Mouse (Mus musculus) intestine, embryonic 16.5 days (tissue): ENCODE results near the gene Cdc26. TPM values are rescaled to one million over a fixed set of nuclear protein-coding genes. Genes with fewer than 3 reads are reported as not detected.

Experiments used
- ATAC-seq: fragments of 200-750 bp; cut with Nextera tagmentation; 2 replicates; pipeline ENCODE4 v1.8.0; 2017; ENCODE audit warnings: moderate TSS enrichment, moderate library complexity
- H3K27ac ChIP-seq: fragments of 300-500 bp; sonication (generic); 2 replicates; pipeline ENCODE4 v1.5.1; 2014; ENCODE audit warnings: mild to moderate bottlenecking, low read length
- H3K27me3 ChIP-seq: fragments of 300-500 bp; sonication (generic); replicated peaks from 2 replicates; pipeline ENCODE4 v1.6.1; 2014; ENCODE audit warnings: low read length, control low read depth, mixed read lengths; ENCODE audit not compliant: control insufficient read depth, insufficient read depth
- H3K36me3 ChIP-seq: fragments of 300-500 bp; sonication (generic); 2 replicates; pipeline ENCODE4 v1.6.1; 2014; ENCODE audit warnings: low read length, control low read depth; ENCODE audit not compliant: control insufficient read depth, insufficient read depth
- H3K4me1 ChIP-seq: fragments of 300-500 bp; sonication (generic); 2 replicates; pipeline ENCODE4 v1.6.1; 2014; ENCODE audit warnings: low read length, control low read depth, mixed read lengths; ENCODE audit not compliant: control insufficient read depth, insufficient read depth
- H3K4me2 ChIP-seq: fragments of 300-500 bp; sonication (generic); 2 replicates; pipeline ENCODE4 v1.6.1; 2014; ENCODE audit warnings: low read depth, low read length, control low read depth
- H3K4me3 ChIP-seq: fragments of 300-500 bp; sonication (generic); 2 replicates; pipeline ENCODE4 v1.5.1; 2014; ENCODE audit warnings: mild to moderate bottlenecking, low read length
- H3K9ac ChIP-seq: fragments of 300-500 bp; sonication (generic); 2 replicates; pipeline ENCODE4 v1.6.1; 2014; ENCODE audit warnings: low read depth, low read length
- H3K9me3 ChIP-seq: fragments of 300-500 bp; sonication (generic); 2 replicates; pipeline ENCODE4 v1.6.1; 2016; ENCODE audit warnings: low read length, control low read depth; ENCODE audit not compliant: control insufficient read depth
- WGBS: fragments of 180-500 bp; shearing (Covaris S2); extraction: QIAGEN DNeasy Blood & Tissue Kit; methylation state at CpG from one replicate; pipeline ENCODE4 v1.1.7; 2014; 5-methylcytosine and 5-hydroxymethylcytosine counted together
- polyA plus RNA-seq: library from polyadenylated mRNA; unstranded; fragments of >200 nt; fragmentation: Nextera tagmentation; extraction: Ambion mirVana; gene quantifications from 2 replicates; pipeline ENCODE4 v1.2.1, GENCODE M21; 2015

Gene Cdc26
- polyA plus RNA-seq, 1 experiment from 2014 or later, result 122 TPM

DNA sequence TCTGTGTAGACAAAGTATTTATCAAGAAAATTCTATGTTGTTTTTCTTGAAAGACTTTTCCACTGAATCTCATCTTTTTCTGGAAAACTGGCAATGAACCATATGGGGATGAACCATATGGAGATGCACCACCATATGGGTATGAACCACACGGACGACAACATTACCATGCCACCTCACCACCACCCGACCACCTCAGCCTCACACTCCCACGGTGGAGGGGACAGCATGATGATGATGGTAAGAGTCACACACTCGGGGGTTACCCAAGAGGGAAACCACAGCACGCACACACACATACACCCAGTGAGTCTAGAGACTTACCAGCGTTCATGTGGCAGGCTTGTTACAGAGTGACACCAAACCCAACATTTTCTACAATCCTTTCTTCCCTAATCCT, 23.0 kb downstream of the Cdc26 start:
- 94% methylated on average over 7 of the region's 7 CpGs for WGBS
- Histone ChIP-seq H3K4me2 (no peak overlapping the region), H3K27me3 (no peaks in the 10 kb centered on the region)

DNA sequence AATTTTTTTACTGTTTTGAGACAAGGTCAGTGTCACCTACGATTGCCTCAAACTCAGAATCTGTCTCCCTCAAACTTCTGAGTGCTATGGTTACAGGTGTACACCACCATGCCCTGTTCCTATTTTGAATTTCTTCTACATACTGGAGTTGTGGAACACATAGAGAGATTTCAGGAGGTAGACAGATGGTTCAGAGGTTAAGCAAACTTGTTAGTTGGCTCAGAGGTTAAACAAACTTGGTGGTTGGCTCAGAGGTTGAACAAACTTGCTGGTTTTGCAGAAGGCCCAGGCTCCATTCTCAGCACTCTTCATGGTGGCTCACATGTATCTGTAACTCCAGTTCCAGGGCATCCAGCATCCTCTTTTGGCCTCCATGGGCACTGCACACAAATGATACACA, 24.3 kb downstream of the Cdc26 start:
- H3K4me1 ChIP-seq, result peaks cover 8% of the 10 kb centered on the region
- no peak overlapping the region for H3K9ac ChIP-seq
- no peak overlapping the region for H3K4me2 ChIP-seq
- H3K27me3 ChIP-seq, result no peaks in the 10 kb centered on the region
- 71% methylated on average over 1 of the region's 1 CpGs for WGBS
- H3K27ac ChIP-seq, result peak overlapping the region; percentile 62
- no peaks in the 10 kb centered on the region for H3K9me3 ChIP-seq
- no peak for ATAC-seq
- 0 out of 2 replicates have a peak, but pooled peaks cover 6% of the 10 kb centered on the region for H3K36me3 ChIP-seq
- H3K4me3 ChIP-seq, result no peak overlapping the region

More for the DNA sequence above, 23.0 kb downstream of the Cdc26 start:
- Histone ChIP-seq H3K9ac (no peak overlapping the region), H3K27ac (no peak overlapping the region), H3K4me3 (no peak overlapping the region), H3K36me3 (0 out of 2 replicates have a peak, but pooled peaks cover 7% of the 10 kb centered on the region), H3K4me1 (peaks cover 8% of the 10 kb centered on the region; the same call in 1 of the 2 replicates), H3K9me3 (no peaks in the 10 kb centered on the region)
- ATAC-seq, result no peak

DNA sequence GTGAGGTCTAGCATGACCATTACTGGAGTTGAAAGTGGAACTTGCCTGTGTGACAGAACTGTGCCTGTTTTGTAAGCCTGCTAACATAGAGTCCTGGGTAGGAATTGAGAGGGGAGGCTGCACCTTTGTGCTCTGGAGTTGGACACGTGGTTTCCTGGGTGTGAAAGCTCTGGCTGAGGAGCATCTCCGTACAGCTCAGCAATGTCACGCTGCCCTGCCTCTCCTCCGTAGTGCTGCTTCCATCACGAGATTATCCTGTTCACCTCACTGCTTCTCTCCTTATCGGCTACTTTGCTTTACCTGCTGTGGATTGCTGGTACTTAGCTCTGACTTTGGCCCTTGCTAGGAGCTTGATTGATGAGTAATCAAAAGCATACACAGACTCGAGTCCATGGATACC, 24.7 kb downstream of the Cdc26 start:
- Histone ChIP-seq H3K27me3 (no peaks in the 10 kb centered on the region), H3K4me3 (no peak overlapping the region), H3K4me1 (peaks cover 8% of the 10 kb centered on the region), H3K4me2 (no peak overlapping the region), H3K36me3 (0 out of 2 replicates have a peak, but pooled peaks cover 4% of the 10 kb centered on the region), H3K27ac (peak overlapping the region; percentile 62), H3K9ac (no peak overlapping the region), H3K9me3 (no peaks in the 10 kb centered on the region)
- peak; percentile 73 for ATAC-seq
- 63% methylated on average over 7 of the region's 7 CpGs for WGBS

DNA sequence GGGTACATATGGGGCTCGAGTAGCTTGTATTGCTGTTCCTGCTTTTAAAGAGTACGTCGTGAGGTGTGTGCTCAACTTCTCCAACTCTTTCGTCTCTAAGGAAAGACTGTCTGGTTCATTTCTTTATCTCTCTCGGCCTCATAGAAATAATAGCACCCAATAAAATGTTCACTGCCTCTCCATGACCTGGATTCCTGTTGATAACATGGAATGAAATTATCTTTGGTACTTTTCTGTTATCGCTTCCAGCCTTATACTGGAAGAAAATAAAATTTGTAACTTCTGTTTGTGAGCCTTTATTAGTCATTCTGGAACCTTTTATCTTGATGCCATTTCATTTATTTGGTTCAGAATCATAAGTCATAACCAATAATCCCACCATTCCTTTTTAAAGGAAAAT, 25.2 kb downstream of the Cdc26 start:
- Histone ChIP-seq H3K9me3 (no peaks in the 10 kb centered on the region), H3K27ac (peak overlapping the region; percentile 73; the same call in 1 of the 2 replicates), H3K4me3 (no peak overlapping the region), H3K9ac (no peak overlapping the region), H3K4me1 (peaks cover 8% of the 10 kb centered on the region), H3K36me3 (no peaks in the 10 kb centered on the region), H3K4me2 (no peak overlapping the region), H3K27me3 (no peaks in the 10 kb centered on the region)
- 0 out of 2 replicates have a peak, but pooled peaks have one; percentile 14 for ATAC-seq
- 73% methylated on average over 6 of the region's 6 CpGs for WGBS

DNA sequence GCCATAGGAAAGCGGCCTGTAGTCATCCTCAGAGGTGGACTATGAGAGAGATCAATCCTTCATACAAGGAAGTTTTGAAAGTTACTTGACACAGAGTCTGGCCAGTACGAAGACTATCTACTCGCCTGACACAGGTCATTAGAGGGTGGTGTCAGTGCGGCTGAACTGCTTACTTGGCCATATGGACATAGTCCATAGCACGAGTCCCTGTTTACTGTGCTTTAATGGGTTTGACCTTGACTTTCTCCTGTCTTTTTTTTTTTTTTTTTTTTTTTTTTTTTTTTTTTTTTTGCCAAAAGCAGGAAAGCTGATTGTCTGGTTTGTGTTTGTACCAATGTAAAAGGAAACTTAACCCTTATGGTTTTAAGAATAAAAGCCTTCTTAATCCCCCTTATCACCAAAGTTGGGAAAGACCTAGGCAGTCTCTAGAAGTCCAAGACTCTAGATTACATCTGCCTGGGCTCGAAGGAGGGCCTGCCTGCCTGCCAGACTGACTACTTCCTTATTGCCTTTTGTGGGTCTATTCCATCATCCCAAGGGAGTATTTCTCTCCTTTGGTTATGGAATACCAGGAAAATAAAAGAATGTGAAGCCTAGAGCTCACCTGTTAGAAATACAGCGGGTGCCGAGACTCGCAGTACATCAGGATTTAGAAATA, 28.6 kb downstream of the Cdc26 start:
- WGBS, result 57% methylated on average over 9 of the region's 9 CpGs
- no peaks in the 10 kb centered on the region for H3K36me3 ChIP-seq
- no peaks in the 10 kb centered on the region for H3K9me3 ChIP-seq
- H3K27me3 ChIP-seq, result no peaks in the 10 kb centered on the region
- H3K27ac ChIP-seq, result peak overlapping the region; percentile 75; the same call in 1 of the 2 replicates
- no peak overlapping the region for H3K9ac ChIP-seq
- H3K4me1 ChIP-seq, result peaks cover 7% of the 10 kb centered on the region
- H3K4me3 ChIP-seq, result no peak overlapping the region
- no peak overlapping the region for H3K4me2 ChIP-seq
- peak; percentile 69 for ATAC-seq

DNA sequence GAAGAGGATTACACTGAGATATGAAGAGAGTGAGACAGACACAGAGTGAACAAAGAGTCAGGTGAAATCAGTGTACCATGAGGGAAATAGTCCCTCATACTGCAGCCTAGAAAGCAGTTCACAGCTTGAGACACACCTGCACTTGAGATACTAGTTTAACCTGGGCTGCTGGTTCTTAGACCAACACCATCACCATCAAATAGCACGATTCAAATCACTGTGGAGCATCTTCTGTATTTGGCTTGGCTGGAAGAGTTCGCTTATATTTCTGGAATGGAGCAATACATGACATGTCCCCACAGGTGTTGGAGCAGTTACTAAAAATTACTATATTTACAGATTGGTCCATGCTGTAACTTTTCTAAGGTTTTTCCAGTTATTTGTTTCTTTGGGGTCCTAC, 32.3 kb downstream of the Cdc26 start:
- Histone ChIP-seq H3K27me3 (no peaks in the 10 kb centered on the region), H3K9ac (no peak overlapping the region), H3K9me3 (no peaks in the 10 kb centered on the region), H3K4me1 (peaks cover 2% of the 10 kb centered on the region; the same call in 1 of the 2 replicates), H3K27ac (no peak overlapping the region), H3K4me2 (no peak overlapping the region), H3K36me3 (no peaks in the 10 kb centered on the region), H3K4me3 (no peak overlapping the region)
- no peak for ATAC-seq
- WGBS, result 81% methylated on average over 2 of the region's 2 CpGs

DNA sequence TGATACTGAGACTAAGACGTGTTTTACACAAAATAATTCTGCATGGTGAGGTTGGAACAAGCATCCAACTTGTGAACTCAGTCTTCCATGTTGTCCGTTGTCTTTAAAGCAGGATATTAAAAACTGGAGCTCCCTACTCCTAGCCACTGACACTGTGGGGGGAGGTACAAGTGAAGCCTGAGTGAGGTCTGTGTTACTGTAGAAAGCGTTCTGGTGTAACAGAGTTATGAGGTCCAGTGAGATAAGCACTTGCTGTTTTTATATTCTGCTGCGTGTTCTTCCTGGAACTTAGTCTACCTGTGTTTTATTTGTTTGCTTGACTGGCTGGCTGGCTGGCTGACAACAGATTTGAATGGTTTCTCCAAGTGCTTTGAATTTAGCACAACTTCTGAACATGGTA, 34.1 kb downstream of the Cdc26 start:
- no peak overlapping the region for H3K4me3 ChIP-seq
- no peak; the same call in 1 of the 2 replicates for ATAC-seq
- no peaks in the 10 kb centered on the region for H3K9me3 ChIP-seq
- H3K9ac ChIP-seq, result no peak overlapping the region
- no peaks in the 10 kb centered on the region for H3K27me3 ChIP-seq
- H3K4me1 ChIP-seq, result peaks cover 2% of the 10 kb centered on the region; the same call in 1 of the 2 replicates
- 66% methylated on average over 4 of the region's 4 CpGs for WGBS
- no peaks in the 10 kb centered on the region for H3K36me3 ChIP-seq
- no peak overlapping the region for H3K4me2 ChIP-seq
- H3K27ac ChIP-seq, result peak overlapping the region; percentile 1; the same call in 1 of the 2 replicates

DNA sequence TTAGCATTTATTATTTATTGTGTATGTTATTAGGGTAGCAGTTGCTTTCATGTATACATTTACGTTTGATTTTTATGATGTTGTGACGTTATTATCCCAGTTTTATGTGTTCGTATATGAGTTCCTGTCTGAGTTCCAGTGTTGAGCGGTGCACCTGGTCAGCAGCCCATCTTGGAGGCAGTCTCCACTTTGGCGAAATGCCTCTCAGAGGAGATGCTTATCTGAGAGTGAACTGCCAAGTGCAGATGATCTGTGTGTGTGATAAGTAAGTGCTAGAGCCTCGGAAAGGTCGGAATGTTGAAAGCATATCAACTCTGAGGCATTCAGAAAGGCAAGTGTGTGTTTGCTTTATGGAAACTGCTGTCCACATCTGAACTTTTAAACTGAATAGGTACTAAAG, 34.8 kb downstream of the Cdc26 start:
- no peak for ATAC-seq
- H3K36me3 ChIP-seq, result no peaks in the 10 kb centered on the region
- 57% methylated on average over 7 of the region's 7 CpGs for WGBS
- no peak overlapping the region for H3K9ac ChIP-seq
- peaks cover 7% of the 10 kb centered on the region; the same call in 1 of the 2 replicates for H3K4me1 ChIP-seq
- no peaks in the 10 kb centered on the region for H3K9me3 ChIP-seq
- H3K27ac ChIP-seq, result no peak overlapping the region
- H3K4me3 ChIP-seq, result no peak overlapping the region
- H3K4me2 ChIP-seq, result no peak overlapping the region
- H3K27me3 ChIP-seq, result no peaks in the 10 kb centered on the region

DNA sequence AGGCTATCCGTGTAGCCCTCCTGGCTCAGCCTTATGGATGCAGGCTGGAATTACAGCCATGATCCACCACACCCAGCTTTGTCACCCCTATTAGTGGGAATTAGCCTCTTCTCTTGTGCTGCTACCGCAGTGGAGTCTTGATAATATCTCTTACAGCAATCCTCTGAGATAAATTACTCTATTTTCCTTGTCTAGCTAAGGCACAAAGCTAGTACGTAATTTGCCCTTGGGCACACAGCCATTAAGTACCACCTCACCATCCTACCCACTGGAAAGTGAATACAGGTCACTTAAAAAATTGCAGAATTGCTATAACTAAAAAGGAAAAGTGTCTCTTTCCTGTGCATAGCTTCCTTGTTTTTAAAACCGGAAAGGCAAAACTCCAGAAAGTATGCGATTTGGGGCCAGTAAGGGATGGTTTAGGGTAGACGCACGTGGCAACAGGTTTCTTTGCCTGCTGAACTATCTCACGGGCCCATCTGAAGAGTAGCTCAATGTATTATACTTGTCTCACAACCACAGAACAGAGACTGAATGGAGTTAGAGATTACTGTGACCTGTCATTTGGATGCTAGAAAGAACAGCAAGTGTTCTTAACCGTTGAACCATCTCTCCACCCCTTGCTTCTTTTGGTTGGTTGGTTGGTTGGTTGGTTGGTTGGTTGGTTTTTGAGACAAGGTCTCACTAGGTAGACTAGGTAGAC, 35.5 kb downstream of the Cdc26 start:
- 84% methylated on average over 9 of the region's 9 CpGs for WGBS
- no peaks in the 10 kb centered on the region for H3K36me3 ChIP-seq
- H3K4me1 ChIP-seq, result peaks cover 7% of the 10 kb centered on the region; the same call in 1 of the 2 replicates
- no peak overlapping the region for H3K4me3 ChIP-seq
- no peak overlapping the region for H3K9ac ChIP-seq
- H3K27me3 ChIP-seq, result no peaks in the 10 kb centered on the region
- H3K9me3 ChIP-seq, result no peaks in the 10 kb centered on the region
- H3K4me2 ChIP-seq, result no peak overlapping the region
- no peak overlapping the region for H3K27ac ChIP-seq
- ATAC-seq, result no peak
